Mouse (Mus musculus): Measurements from ENCODE around the gene Mroh3.

The Mroh3 gene

GRCm38 (mm10) chr1:136228328-136229039 is 15.9 kb upstream of the Mroh3 start:
- no peak for DNase-seq

GRCm38 (mm10) chr1:136227870-136228269 is 15.2 kb upstream of the Mroh3 start:
- no peak for DNase-seq

GRCm38 (mm10) chr1:136226626-136227025 is 14.0 kb upstream of the Mroh3 start:
- no peak for DNase-seq

- DNase-seq, result no peak
These were observed 13.2 kb upstream of the Mroh3 start for GRCm38 (mm10) chr1:136225846-136226245.

- no peak for DNase-seq
These were observed 11.2 kb upstream of the Mroh3 start for GRCm38 (mm10) chr1:136223758-136224342.

GRCm38 (mm10) chr1:136222386-136222785 is 9.8 kb upstream of the Mroh3 start:
- DNase-seq, result no peak

- no peak for DNase-seq
These were observed 7.6 kb upstream of the Mroh3 start for GRCm38 (mm10) chr1:136220037-136220871.

GRCm38 (mm10) chr1:136214304-136214703 is 1.7 kb upstream of the Mroh3 start:
- DNase-seq, result no peak

- no peak for DNase-seq
These were observed 22.6 kb downstream of the Mroh3 start for GRCm38 (mm10) chr1:136190033-136190432.

GRCm38 (mm10) chr1:136179511-136180001 is 33.1 kb downstream of the Mroh3 start:
- no peak for DNase-seq

GRCm38 (mm10) chr1:136178741-136179140 is 33.9 kb downstream of the Mroh3 start:
- DNase-seq, result no peak

- no peak for DNase-seq
These were observed 35.5 kb downstream of the Mroh3 start for GRCm38 (mm10) chr1:136177085-136177484.

GRCm38 (mm10) chr1:136175183-136175582 is 37.4 kb downstream of the Mroh3 start:
- peak; percentile 62 for DNase-seq

- peak; percentile 30 for DNase-seq
These were observed 38.5 kb downstream of the Mroh3 start for GRCm38 (mm10) chr1:136174101-136174606.

- DNase-seq, result no peak
These were observed 39.9 kb downstream of the Mroh3 start for GRCm38 (mm10) chr1:136172696-136173095.

GRCm38 (mm10) chr1:136170109-136170508 is 42.5 kb downstream of the Mroh3 start:
- DNase-seq, result peak; percentile 68

GRCm38 (mm10) chr1:136167657-136168056 is 45.0 kb downstream of the Mroh3 start:
- peak; percentile 22 for DNase-seq

GRCm38 (mm10) chr1:136165436-136165835 is 47.2 kb downstream of the Mroh3 start:
- no peak for DNase-seq

GRCm38 (mm10) chr1:136161333-136161921 is 51.2 kb downstream of the Mroh3 start:
- no peak for DNase-seq

- no peak for DNase-seq
These were observed 51.7 kb downstream of the Mroh3 start for GRCm38 (mm10) chr1:136160930-136161329.

- no peak for DNase-seq
These were observed 52.3 kb downstream of the Mroh3 start for GRCm38 (mm10) chr1:136160297-136160696.

- no peak for DNase-seq
These were observed 52.8 kb downstream of the Mroh3 start for GRCm38 (mm10) chr1:136159830-136160229.

GRCm38 (mm10) chr1:136156951-136157350 is 55.7 kb downstream of the Mroh3 start:
- no peak for DNase-seq

All from thymus, postnatal 25 days (tissue).